Mouse (Mus musculus) neutrophil, adult 59 days (primary cell): ENCODE results near the gene Ces1c. TPM values are rescaled to one million over a fixed set of nuclear protein-coding genes. Genes with fewer than 3 reads are reported as not detected.

Experiments
- total RNA-seq, 2 experiments: library from RNA; stranded (reverse); gene quantifications; 1 replicate in 1 of 2; 2 replicates in 1 of 2; pipeline ENCODE4 v1.2.4; 2023

The Ces1c gene
- total RNA-seq = not detected

DNA sequence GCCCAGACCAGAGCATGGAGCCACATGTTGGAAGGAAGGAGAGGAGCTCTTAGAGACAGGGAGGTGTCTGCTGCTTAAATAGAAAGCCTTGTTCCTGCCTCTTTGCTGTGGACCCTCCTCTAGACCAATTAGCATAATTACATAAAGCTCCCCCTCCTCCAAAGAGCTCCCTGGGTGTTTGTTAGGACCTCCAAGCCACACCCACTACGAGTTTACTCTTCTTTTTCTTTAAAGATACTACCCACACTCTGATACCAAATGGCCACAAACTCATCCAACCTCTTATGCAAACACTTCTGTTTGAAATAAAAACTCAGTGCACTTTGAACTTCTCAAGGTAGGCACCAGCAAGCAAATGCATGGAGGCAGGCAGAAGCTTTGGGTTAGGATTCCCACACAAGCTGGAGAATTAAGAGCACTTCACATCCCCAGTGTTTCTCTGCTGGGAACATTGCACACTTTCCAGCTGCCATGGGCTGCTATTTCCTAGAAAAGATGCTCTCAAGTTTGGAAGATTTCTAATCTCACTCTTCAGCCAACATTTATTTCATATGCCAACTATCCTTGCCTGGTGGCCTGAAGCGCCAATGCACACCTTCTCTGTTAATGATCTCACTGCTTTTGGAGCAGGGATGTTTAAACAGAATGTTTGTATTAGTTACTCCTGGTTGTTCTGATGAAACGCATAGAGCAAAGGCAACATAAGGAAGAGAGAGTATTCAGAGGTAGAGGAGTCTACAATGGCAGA is at the start of gene Ces1c:
TSS of gene Ces1c (minus strand) at position 51 of the 748 bp plus-strand sequence.

DNA sequence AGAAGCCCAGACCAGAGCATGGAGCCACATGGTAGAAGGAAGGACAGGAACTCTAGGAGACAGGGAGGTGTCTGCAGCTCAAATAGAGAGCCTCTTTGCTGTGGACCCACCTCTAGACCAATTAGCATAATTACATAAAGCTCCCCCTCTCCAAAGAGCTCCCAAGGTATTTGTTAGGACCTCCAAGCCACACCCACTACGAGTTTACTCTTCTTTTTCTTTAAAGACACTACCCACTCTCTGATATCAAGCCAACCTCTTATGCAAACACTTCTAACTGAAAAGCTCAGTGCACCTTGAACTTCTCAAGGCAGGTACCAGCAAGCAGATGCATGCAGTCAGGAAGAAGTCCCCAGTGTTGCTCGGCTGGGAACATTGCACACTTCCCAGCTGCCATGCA is 51.2 kb downstream of the Ces1c start, which contains the start of gene Ces1b:
TSS of gene Ces1b (minus strand) at position 131 of the 400 bp plus-strand sequence.

Other genes starting within 250 kb of the Ces1c start
- gene Capns2, start 229.9 kb downstream of the Ces1c start, total RNA-seq = 10 to 100 TPM; 10.4 to 16.2 TPM
- gene Slc6a2, start 171.2 kb downstream of the Ces1c start, total RNA-seq = 1 to 10 TPM; 1.1 to 1.7 TPM
- not detected for gene Ces1a, start 83.1 kb downstream of the Ces1c start, total RNA-seq
- not detected for gene Ces1b, start 51.3 kb downstream of the Ces1c start, total RNA-seq
- 10 to 100 TPM; 11.6 to 16.9 TPM for gene Ces1d, start 66.6 kb upstream of the Ces1c start, total RNA-seq
- not detected for gene Ces1e, start 98.3 kb upstream of the Ces1c start, total RNA-seq
- not detected for gene Ces1f, start 148.5 kb upstream of the Ces1c start, total RNA-seq
- not detected for gene Ces1g, start 206.0 kb upstream of the Ces1c start, total RNA-seq
- gene Ces1h, start 248.4 kb upstream of the Ces1c start, total RNA-seq = not detected